Mouse (Mus musculus) adrenal gland, adult 18-20 months (tissue): Measurements from ENCODE around the gene Dgkz. TPM values are rescaled to one million over a fixed set of nuclear protein-coding genes. Genes with fewer than 3 reads are reported as not detected.
A peak's percentile ranks its signal among the peaks of the same experiment; 100 is the strongest.

Experiments used
- DNase-seq, 2 experiments: peaks; one replicate each; pipeline ENCODE4 v3.0.0; 2021 to 2022; ENCODE audit warnings: low spot score in 2 of 2
- total RNA-seq, 2 experiments: library from RNA; stranded (reverse); gene quantifications; 1 replicate in 1 of 2; 2 replicates in 1 of 2; pipeline ENCODE4 v1.2.3; 2021

Gene Dgkz
- total RNA-seq, 2 experiments from 2014 or later = 38.9 to 40.3 TPM

DNA sequence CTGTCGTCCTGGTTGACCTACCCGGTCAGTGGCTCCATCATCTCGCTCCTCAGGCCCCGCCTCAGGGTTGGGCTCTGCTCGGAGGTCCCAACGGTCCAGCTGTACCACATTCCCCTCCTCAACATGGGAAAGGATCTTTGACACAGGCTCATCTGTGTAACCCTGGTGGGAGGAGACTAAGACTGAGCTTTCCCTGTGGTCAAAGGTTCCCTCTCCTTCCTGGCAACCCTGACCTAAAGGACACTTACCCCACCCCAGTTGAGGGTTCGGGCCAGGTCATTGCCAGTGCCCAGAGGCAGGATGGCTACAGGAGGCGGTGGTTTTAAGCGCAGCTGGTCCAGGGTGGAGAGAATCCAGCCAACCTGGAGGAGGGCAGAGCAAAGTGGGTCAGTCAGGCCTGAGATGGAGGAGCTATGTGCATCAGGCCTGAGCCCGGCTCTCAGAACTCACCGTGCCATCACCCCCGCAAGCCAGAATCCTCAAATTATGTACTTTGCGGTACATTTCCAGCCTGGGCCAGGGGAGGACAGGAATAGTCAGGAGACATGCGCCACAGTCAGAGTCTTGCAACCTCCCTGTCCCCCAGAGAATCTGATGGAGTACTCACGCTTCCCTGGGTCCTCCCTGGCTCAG is 36.2 kb downstream of the Dgkz start:
- no peak for DNase-seq

DNA sequence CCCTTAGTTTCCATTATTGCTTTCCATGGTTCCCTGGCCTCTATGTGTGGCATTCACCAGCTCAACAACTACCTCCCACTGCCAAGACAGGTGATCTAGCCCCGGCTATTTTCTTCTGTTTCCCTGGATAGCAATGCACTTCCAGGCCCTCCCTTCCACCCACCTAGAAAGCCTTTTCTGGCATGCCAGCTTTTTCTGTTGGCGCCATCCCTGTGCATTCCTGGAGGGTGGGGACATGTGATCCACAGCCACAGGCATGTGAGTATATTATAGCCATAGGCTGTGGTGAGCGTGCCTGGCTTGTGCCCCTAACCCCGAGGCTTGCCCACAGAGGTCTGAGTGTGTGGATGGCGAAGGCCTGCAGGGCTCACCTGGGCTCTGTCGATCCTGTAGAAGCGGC is 39.5 kb downstream of the Dgkz start:
- no peak for DNase-seq

DNA sequence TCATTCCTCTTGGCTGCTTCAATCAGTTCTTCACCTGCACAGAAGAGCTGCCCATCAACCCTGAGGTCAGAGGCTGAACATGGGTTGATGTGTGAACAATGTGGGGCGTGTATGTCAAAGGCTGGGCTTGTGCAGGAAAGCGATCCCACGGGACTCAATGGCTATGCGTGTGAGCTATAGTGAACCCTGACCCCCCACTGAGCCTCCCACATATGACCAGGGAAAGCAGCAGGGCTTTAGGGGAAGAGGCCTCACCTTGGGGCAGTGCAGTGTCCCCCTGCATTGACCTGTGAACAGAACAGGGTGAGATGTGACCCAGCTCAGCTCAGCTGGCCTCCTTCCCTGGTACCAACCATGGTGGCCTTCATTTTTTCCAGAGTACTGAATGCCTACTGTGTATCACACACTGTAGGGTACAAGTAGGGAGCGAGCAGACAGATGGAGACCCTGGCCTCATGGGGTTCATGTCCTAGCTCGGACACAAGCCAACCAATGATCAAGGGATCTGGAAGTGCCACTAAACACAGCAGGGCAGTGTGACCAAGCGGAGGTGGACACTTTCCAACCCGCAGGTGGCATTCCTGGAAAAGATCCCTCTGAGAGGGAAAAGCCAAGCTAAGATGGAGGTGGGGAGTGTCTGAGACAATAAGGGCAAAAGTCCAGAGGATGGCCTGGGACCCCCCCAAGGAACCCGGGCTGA is 40.7 kb downstream of the Dgkz start:
- no peak for DNase-seq

DNA sequence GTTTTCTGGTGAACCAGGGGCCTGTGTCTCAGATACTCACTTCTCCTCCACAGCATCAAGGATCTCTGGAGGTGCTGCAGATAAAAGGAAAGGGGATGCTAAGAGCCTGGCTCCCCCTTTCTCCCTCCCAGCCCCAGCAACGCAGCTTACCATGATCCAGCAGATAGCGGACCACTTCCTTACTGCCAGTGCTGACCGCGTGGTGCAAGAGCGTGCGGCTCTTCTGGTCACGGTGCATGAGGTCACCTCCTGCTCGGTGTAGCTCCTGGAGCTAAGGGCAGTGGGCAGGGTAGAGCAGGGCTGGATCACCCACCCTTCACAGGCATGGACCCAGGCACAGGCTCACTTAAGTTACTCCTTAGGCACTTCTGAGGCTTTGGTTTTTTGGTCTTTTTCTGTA is 41.6 kb downstream of the Dgkz start:
- no peak for DNase-seq

DNA sequence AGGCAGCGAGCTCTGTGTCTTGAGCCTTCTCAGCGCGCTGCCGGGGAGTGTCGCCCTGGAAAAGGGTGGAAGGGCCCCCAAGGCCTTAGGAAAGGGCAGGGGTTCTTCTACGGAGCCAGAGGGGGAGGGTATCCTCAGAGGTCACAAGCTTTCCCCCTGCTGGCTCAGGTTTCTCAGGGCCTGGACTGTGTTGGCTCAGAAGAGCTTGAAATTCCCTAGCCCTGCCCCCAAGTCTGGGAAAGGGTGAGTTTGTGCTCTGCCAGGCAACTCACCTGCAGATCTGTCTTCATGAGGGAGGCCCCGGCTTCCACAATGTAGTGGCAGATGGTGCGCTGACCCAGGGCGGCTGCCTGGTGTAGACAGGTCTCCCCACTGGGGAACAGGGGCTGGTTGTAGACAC is 42.2 kb downstream of the Dgkz start:
- no peak for DNase-seq

DNA sequence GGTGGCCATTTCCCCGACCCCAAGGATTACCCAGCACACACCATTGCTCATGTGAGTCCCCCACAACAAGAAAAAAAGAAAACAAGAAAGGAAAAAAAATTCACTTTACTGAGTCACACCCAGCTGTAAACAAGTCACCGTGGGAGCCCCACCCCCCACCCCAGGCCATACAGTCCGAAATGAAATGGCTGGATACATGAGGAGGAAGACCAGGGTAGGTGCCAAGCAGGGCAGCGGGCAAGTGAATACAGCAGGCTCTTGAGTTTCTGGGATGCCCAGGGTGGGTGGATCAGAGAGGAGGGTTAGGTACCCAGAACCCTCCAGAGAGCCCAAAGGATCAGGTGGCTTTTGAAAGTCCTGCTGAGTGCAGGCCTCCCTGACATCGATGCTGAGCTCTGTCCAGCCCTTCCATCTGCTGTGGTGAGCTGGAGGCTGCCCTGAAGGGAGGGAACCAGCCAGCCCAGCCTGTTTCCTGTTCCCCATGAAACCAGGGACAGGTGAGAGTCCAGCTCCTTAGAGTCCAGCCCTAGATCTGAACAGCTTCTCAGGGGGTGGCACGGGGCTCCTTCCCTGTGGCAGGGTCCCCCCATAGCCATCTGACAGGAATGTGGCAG is 42.8 kb downstream of the Dgkz start:
- DNase-seq = no peak

DNA sequence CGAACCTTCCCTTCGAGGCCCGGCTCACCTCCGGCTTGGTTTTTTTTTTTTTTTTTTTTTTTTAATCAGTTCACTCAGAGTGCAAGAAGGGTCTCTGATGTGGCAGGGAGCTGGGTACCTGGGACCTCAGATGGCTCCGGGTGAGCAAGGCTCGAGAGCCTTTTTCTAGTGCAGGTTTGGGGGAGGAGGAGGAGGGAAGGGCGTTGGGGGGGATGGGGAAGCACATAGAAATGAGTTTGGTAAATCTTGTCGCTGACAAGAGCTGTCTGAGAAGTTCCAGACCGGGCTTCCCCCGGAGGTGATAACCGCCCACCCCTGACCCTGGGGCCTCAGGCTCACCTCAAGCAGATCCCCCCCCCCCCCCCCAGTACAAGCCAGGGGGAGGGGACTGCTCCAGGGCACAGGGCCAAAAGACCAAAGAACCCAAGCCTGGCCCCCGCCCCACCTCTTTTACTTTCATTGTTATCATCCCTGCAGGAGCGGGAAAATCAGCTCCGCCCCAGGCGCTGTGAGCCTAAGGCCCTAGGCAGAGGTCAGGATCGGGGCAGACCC is 43.4 kb downstream of the Dgkz start, which contains the start of gene Mdk:
Mdk (minus strand) TSS at position 138 of the 552 bp plus-strand sequence.
- DNase-seq = no peak

DNA sequence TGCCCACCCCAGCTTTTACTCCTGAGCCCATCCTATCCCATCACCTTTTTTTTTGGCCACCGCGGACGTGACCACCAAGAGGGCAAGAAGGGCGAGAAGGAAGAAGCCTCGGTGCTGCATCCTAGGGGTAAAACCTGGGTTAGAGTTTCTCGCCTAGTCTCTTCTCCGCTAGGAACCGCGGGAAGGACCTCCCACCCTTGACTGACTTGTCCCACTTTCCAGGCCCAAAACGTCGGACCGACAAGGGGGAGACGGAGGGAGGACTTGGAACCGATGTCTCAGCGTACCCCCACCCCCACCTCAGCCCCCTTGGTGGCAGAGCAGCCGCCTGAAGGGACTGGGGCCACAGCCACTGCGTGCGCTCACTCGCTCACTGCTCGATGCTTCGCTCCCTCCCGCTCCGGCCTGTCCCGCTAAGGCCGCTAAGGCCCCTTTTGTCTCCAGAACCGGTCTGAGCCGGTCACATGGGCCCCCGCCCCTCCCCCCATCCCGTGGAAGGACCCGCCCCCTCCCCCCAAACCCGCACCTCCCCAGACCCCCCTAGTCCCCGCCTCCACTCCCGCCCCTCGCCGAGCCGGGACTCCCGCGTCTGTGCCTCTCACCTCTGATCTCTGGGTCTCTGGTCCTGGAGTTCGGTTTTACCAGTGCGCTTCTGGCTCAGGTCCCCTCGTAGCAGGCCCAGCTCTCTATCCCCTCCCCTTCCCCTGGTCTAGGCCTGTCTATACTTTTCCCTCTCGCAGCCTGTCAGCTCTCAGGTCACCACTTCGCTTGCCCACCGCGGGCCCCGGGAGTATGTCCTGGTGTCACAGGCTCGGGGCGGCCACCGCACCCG is 44.1 kb downstream of the Dgkz start:
- DNase-seq = no peak

DNA sequence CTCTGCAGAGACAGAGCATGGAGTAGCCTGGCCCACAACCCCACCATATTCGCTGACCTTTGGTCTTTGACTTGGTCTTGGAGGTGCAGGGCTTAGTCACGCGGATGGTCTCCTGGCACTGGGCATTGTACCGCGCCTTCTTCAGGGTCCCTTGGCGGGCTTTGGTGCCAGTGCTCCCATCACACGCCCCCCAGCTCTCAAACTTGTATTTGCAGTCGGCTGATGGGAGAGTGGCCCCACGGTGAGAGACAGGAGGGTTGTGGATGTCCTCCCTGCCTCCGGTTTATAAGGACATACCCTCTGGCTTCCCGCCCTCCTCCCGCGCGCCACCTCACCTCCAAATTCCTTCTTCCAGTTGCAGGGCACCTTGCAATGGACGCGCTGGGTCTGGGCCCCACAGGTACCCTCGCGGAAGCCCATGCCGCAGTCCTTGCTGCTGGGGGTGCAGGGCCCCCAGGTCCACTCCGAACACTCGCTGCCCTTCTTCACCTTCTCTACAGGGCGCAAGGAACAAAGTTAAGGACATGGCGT is 44.8 kb downstream of the Dgkz start:
- DNase-seq = no peak

DNA sequence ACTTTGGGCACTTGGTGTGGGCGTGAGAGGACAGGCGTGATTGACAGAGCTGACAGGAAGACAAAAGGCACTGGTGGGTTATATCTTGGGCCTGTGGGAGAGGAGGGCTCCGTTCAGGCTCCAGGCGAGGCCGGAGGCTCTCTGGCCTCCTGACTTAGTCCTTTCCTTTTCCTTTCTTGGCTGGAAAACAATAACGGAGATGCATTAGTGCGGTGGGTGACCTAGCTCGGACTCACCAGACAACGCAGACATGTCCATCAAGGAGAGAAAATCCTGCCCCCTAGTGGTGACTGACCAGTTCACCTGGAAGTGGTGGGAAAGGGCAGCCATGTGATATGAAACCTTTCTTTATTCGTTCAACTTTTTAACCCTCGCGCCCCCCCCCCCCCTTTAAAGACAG is 45.7 kb downstream of the Dgkz start:
- DNase-seq = peak in 1 of 2 experiments; percentile 60

DNA sequence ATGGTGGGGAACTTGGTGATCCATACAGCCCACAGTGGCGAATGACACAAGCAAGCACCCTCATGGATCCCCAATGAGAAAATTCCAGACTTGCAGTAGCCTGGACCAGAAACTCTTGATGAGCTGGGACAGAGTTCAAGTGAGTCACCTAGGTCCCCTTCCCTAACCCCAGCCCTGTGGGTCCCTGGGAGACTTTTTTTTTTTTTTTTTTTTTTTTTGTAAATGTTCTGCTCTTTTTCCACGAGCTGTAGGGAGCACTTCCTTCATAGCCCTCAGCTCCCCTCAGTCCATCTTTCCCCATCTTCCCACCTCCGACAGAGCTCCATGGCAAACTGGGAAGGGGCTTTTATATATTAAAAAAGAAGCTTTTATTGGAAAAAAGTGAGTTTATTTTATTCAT is 46.2 kb downstream of the Dgkz start:
- no peak for DNase-seq

DNA sequence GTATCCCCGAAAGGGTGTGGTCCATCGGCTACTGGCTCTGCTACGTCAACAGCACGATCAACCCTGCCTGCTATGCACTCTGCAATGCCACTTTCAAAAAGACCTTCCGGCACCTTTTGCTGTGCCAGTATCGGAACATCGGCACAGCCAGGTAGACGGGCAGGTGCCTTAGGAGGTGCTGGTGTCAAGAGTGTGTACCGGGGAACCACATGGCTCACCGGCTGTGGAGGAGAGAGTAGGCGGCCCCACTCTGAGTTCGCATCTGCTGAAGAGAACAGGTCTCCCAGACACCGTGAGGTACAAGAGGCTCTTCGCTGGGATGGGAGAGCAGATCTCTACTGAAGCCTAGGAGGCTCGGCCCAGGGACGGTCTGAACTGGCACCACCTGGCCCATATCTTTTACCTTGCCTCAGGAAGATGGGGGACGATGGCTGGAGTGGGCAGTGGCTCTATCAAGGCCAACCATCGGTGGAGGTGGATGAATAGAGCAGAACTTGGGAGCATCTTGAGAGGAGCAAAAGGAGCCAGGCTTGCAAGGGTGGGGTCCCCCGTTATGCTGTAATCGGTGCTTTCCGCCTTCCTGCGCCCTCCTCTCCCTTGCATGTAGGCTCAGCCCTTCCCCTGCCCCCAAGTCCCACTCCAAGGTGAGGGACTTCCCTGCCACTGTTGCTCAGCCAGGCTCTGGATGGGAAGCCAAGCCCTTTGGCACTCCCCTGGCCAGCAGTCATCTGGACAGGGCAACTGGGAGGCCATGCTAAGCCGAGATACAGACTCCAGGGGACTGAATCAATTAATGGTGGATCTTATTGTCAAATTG is 46.9 kb downstream of the Dgkz start:
- DNase-seq = no peak

DNA sequence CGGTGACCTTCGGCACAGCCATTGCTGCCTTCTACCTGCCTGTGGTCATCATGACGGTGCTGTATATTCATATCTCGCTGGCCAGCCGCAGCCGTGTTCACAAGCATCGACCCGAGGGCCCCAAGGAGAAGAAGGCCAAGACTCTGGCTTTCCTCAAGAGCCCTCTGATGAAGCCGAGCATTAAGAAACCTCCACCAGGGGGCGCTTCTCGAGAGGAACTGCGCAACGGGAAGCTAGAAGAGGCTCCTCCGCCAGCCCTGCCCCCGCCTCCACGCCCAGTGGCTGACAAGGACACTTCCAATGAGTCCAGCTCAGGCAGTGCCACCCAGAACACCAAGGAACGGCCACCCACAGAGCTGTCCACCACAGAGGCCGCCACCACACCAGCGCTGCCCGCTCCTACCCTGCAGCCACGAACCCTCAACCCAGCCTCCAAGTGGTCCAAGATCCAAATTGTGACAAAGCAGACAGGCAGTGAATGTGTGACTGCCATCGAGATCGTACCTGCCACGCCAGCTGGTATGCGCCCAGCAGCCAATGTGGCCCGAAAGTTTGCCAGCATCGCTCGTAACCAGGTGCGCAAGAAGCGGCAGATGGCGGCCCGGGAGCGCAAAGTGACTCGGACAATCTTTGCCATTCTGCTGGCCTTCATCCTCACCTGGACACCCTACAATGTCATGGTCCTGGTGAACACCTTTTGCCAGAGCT is 47.7 kb downstream of the Dgkz start:
- DNase-seq = peak; percentile 69 to 77

DNA sequence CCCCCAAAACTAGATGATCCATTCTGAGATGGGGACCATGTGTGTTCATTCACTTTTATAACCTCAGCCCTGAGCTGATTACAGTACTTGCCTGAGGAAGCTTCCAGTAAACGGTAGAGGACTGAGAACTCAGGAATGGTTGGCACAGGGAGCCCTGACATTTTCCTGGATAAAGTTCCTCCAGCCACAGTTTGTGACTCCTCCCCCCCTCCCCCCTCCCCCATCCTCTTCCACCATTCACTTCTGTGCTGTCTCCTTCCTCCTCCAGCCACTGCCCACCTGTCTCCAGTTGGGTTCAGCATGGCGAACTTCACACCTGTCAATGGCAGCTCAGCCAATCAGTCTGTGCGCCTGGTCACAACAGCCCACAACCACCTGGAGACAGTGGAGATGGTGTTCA is 48.7 kb downstream of the Dgkz start, which contains the start of gene Chrm4:
Chrm4 (plus strand) TSS at position 301 of the 400 bp plus-strand sequence.
- no peak for DNase-seq

DNA sequence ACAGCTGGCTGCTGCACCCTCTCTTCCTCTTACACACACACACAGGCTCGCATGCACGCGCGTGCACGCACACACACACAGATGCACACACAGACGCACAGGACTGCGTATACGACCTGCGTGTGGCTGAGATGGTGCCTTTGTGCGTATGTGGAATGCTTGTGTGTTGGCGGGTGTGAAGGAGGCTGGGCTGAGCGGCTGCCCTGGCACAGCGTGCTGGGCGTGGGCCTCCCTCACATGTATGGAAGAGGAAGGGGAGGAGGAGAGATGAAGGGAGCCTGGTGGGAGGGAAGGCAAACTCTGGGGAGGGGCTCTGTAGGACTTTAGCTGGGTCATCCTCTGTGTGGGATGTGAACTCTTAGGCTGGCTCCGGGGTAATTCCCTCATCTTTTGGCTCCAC is 50.2 kb downstream of the Dgkz start:
- DNase-seq = no peak

DNA sequence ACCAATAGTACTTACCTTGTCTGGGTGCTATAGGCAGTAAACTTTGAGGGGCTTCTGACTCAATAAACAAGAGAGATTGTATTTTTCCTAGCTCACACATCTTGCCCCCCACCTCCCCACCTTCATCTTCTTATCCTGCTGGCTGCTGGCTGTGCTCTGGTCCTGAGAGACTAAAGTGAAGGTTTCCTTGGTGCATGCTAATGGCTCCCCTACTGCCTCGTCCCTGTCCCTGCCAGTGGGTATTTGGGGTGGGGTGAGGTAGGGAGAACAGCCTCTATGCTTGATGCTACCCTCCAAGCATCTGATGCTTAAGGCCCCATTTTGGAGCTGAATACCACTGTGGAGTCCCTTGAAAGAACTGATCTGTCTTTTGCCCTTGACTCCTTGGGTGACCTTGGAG is 50.9 kb downstream of the Dgkz start:
- no peak for DNase-seq

DNA sequence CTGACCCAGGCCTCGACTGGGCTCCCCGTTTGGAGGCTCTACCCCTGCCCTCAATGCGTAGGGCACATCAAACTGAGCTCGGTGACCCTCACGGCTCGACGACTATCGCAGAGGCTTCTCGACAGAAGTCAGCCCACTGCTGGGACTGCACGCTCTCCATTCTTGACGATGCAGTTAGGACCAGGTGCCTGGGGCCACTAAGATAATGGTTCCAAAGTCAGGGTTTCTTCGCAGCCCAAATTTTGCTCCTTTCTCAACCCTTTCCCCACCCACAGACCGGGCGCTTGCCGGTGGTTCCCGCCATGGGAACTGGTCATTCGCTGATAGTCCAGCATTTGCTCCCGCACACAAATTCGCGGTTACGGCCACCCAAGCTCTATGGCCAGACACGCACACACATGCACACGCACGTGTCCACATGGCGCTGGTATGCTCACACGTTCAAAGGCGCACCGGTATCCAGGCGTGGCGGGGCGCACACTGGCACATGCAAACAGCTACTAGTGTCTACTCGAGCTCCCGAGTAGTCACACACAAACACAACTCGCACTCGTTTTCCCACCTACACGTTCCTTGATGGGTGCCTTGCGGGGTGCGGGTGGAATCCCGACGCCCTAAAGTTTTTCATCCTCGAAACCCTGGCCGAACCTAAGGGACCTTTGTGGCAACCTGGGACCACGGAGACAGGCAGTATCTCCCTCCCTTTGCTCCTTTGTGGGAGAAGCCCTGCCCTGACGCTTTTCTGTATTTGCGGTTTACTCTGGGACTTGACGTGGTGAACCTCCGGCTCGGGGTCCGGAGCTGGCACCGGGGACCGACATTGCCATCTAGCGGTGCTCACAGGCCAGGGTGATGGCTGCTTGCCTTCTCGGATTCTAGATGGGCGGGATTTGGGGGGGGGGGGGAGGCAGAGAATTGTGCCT is 52.0 kb downstream of the Dgkz start:
- peak; percentile 55 to 73 for DNase-seq
